Mouse (Mus musculus) testis, adult 2 months (tissue): ENCODE data around the gene Wfdc15a. TPM values are rescaled to one million over a fixed set of nuclear protein-coding genes. Genes with fewer than 3 reads are reported as not detected.

Experiments used
- H3K27ac ChIP-seq: fragments of 200-500 bp; 2 replicates; pipeline ENCODE4 v1.5.1; 2012; ENCODE audit warnings: low read depth, low read length; ENCODE audit not compliant: control insufficient read depth, insufficient read depth
- H3K27me3 ChIP-seq: fragments of 200-500 bp; 2 replicates; pipeline ENCODE4 v1.6.1; 2012; ENCODE audit warnings: mild to moderate bottlenecking, low read length, moderate library complexity; ENCODE audit not compliant: control insufficient read depth, insufficient read depth
- H3K36me3 ChIP-seq: fragments of 200-500 bp; 2 replicates; pipeline ENCODE4 v1.6.1; 2012; ENCODE audit warnings: mild to moderate bottlenecking, low read length; ENCODE audit not compliant: control insufficient read depth, insufficient read depth
- H3K4me1 ChIP-seq: fragments of 200-500 bp; 2 replicates; pipeline ENCODE4 v1.6.1; 2012; ENCODE audit warnings: low read length; ENCODE audit not compliant: control insufficient read depth, insufficient read depth
- H3K4me3 ChIP-seq: fragments of 200-500 bp; 2 replicates; pipeline ENCODE4 v1.5.1; 2012; ENCODE audit warnings: low read depth, mild to moderate bottlenecking, low read length, moderate library complexity, mixed read lengths; ENCODE audit not compliant: control insufficient read depth
- CTCF ChIP-seq: fragments of 200-500 bp; IDR thresholded peaks from 2 replicates; pipeline ENCODE4 v1.5.1; 2012; ENCODE audit warnings: low read depth, mild to moderate bottlenecking, inconsistent platforms, low read length, moderate library complexity; ENCODE audit not compliant: control insufficient read depth, insufficient read depth, insufficient replicate concordance
- POLR2A ChIP-seq: fragments of 200-500 bp; IDR thresholded peaks from 2 replicates; pipeline ENCODE4 v1.6.1; 2012; ENCODE audit warnings: low read depth, mild to moderate bottlenecking, inconsistent platforms, low read length, moderate library complexity; ENCODE audit not compliant: control insufficient read depth
- polyA plus RNA-seq: library from polyadenylated mRNA; depleted of rRNA; stranded (reverse); fragments of >200 nt; gene quantifications from 2 replicates; pipeline ENCODE4 v1.2.3, GENCODE M21; 2012; rRNA removed

Gene Wfdc15a
- polyA plus RNA-seq, 1 experiment = 325 TPM

DNA sequence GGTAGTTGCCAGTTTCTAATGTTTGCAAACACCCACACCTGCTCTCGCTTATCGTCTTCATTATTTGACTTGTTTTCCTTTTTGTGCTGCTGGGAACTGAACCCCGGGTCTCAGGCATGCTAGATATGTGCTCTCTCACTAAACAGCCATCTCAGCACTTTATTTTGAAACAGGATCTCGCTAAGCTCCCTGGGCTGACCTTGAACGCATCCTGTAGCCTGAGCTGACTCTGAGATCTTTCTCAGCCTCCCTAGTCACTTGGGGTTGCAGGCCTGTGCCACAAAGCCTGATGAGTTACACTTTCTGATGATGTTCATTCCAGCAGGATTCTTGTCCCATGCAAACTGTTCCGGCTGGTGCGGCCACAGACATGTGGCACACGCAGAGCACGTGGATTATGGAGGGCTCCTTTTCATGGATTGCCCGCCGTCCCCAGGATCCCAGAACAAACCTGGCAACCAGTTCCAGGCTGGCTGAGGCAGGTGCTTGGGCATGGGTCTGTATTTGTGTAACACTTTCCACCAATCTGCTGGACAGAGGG is 38.3 kb downstream of the Wfdc15a start:
- TF ChIP-seq POLR2A (no peak), CTCF (no peak)
- no peak overlapping the region for H3K4me3 ChIP-seq
- H3K27ac ChIP-seq = no peak overlapping the region
- H3K36me3 ChIP-seq = no peaks in the 10 kb centered on the region
- H3K4me1 ChIP-seq = no peaks in the 10 kb centered on the region
- no peaks in the 10 kb centered on the region for H3K27me3 ChIP-seq

DNA sequence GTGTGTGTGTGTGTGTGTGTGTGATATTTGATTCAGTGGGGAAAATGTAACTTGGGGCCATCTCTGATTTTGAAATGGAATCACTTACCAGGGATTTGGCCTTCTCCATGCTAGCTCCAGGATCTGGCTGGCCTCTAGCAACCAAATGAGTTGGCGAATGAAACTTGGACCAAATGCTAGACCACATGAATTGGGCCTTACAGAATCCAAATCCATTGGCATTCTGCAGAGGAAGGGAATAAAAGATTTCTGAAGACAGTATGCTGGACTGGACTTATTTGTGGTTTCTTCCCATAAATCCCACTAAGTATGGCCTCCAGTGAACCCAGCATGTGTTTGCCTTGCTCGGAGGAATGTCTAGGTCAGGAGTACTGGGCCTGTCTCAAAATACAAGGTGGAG is 41.1 kb downstream of the Wfdc15a start:
- no peaks in the 10 kb centered on the region for H3K27me3 ChIP-seq
- no peak overlapping the region for H3K4me3 ChIP-seq
- H3K4me1 ChIP-seq = no peaks in the 10 kb centered on the region
- H3K36me3 ChIP-seq = no peaks in the 10 kb centered on the region
- no peak overlapping the region for H3K27ac ChIP-seq
- TF ChIP-seq CTCF (no peak), POLR2A (no peak)

DNA sequence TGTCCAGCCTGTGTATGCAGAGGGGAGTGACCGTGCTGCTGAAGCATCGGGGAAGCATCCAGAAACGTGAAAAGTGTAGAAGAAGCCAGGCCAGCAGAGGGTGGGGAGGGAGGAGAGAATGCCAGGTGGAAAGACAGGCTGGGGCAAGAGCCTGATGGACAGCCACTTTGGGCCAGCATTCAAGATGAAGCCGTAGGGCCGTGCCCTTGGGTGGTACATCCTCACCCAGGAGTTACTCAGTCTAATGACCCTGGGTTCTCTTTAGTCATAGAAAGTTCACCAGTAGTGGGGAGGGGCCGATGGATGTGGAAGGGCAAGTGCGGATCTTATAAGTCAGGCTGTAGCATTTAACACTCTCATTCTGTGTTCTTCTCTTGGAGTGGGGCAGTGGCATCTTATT is 43.8 kb downstream of the Wfdc15a start:
- Histone ChIP-seq H3K36me3 (peaks cover 2% of the 10 kb centered on the region), H3K27ac (no peak overlapping the region), H3K27me3 (no peaks in the 10 kb centered on the region), H3K4me3 (no peak overlapping the region), H3K4me1 (no peaks in the 10 kb centered on the region)
- TF ChIP-seq CTCF (no peak), POLR2A (no peak)

DNA sequence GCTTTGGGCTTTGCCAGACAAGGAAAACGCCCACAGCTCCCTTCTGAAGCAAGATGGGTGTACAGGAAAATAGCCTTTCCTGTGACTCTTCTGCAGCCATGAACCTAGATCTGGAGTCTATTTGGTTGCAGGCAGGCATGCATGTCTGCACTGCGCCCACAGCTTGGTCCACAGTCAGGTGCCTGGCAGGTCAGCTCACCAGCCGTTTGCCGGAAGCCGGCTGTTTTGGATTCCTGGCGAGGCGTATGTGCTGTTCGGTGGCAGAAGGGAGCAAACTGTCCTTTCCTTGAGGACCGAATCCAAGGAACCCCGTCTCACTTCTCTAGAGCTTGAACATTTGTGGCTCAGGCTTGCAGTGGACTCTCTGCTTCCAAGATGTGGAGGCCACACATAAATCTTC is 45.9 kb downstream of the Wfdc15a start:
- no peak overlapping the region for H3K4me3 ChIP-seq
- TF ChIP-seq CTCF = no peak
- TF ChIP-seq POLR2A = no peak
- H3K36me3 ChIP-seq = peaks cover 2% of the 10 kb centered on the region
- H3K4me1 ChIP-seq = no peaks in the 10 kb centered on the region
- no peak overlapping the region for H3K27ac ChIP-seq
- H3K27me3 ChIP-seq = no peaks in the 10 kb centered on the region

DNA sequence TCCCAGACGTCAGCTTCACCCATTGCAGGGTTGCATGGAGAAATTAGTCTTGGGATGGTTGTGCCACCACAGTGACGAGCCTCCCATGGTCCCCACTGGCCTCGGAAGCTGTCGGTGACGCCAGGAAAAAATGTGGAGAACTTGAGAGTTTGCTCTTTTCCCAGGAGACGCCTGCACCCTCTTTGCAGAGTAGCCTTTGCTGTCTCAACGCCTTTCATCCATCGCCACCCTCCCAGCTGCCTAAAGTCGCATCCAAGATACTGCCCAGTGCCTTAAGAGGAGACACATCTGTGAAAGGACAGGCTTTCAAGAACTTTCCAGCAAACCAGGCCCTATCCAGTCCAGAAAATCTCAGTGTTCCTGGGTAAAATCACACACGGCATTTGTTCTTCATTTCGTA is 47.6 kb downstream of the Wfdc15a start:
- Histone ChIP-seq H3K27me3 (no peaks in the 10 kb centered on the region), H3K36me3 (peaks cover 2% of the 10 kb centered on the region), H3K4me3 (no peak overlapping the region), H3K27ac (no peak overlapping the region), H3K4me1 (no peaks in the 10 kb centered on the region)
- no peak for TF ChIP-seq CTCF
- no peak for TF ChIP-seq POLR2A

DNA sequence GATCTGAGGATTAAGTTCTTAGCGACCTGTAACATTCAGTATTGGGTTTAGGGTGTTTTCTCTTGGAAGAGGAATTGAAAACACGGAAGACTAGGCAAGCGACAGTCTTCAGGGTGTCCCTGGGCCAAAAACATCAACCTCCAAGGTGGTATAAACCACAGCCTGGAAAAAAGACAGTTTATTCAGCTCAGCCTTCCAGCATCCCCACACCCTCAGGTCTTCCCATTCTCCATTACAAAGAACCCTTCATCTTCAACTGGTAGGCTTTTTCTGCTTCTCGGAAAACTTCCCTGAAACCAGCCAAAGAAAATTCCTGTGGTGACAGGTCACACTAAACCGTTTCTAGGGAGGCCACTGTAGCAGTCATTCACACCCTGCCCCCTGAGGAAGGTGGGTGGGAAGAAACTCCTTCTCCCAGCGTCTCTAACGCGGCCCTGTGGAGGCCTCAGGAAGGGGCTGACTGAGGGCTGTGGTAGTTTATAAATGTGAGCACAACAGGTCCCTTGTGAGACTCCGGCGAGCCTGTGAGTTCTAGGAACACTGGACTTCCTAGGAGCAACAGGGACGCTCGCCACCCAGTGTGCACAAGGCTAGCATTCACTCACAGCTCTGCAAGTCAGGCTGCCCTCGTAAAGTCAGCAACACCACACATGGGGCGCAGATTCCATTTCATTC is 49.7 kb downstream of the Wfdc15a start:
- no peaks in the 10 kb centered on the region for H3K27me3 ChIP-seq
- no peak overlapping the region for H3K4me3 ChIP-seq
- TF ChIP-seq CTCF (no peak), POLR2A (no peak)
- H3K27ac ChIP-seq = no peak overlapping the region
- H3K36me3 ChIP-seq = peaks cover 2% of the 10 kb centered on the region
- H3K4me1 ChIP-seq = no peaks in the 10 kb centered on the region

Other genes starting within 250 kb of the Wfdc15a start
- gene Ywhab, start 205.2 kb downstream of the Wfdc15a start, polyA plus RNA-seq = 14.1 and 15.7 TPM in 2 replicates
- 10.6 and 10.7 TPM in 2 replicates for gene Pabpc1l, start 174.7 kb downstream of the Wfdc15a start, polyA plus RNA-seq
- 14.7 and 14.8 TPM in 2 replicates for gene Stk4, start 129.8 kb downstream of the Wfdc15a start, polyA plus RNA-seq
- 44.1 and 48.8 TPM in 2 replicates for gene Tomm34, start 129.0 kb downstream of the Wfdc15a start, polyA plus RNA-seq
- gene Kcns1, start 29.0 kb downstream of the Wfdc15a start, polyA plus RNA-seq = 0.67 and 1.1 TPM in 2 replicates
- gene Wfdc5, start 17.4 kb downstream of the Wfdc15a start, polyA plus RNA-seq = not detected in 2 replicates
- gene Wfdc12, start 9.5 kb downstream of the Wfdc15a start, polyA plus RNA-seq = 0.15 TPM in 1 of 2 replicates, not detected in the other
- gene Wfdc15b, start 21.5 kb upstream of the Wfdc15a start, polyA plus RNA-seq = 119 TPM in 1 of 2 replicates, not detected in the other
- not detected in 2 replicates for gene Svs2, start 38.3 kb upstream of the Wfdc15a start, polyA plus RNA-seq
- 0.23 TPM in 1 of 2 replicates, not detected in the other for gene Svs3b, start 56.5 kb upstream of the Wfdc15a start, polyA plus RNA-seq
- gene Svs4, start 78.3 kb upstream of the Wfdc15a start, polyA plus RNA-seq = 0.16 and 0.42 TPM in 2 replicates
- not detected in 2 replicates for gene Svs3a, start 89.1 kb upstream of the Wfdc15a start, polyA plus RNA-seq
- gene Svs6, start 116.6 kb upstream of the Wfdc15a start, polyA plus RNA-seq = not detected in 2 replicates
- gene Svs5, start 132.6 kb upstream of the Wfdc15a start, polyA plus RNA-seq = 3.4 and 4.2 TPM in 2 replicates
- gene Slpi, start 189.0 kb upstream of the Wfdc15a start, polyA plus RNA-seq = 2.2 and 2.8 TPM in 2 replicates
- 0.04 and 0.05 TPM in 2 replicates for gene Rbpjl, start 203.0 kb upstream of the Wfdc15a start, polyA plus RNA-seq
- gene Matn4, start 205.0 kb upstream of the Wfdc15a start, polyA plus RNA-seq = 0.19 and 0.26 TPM in 2 replicates
- gene Sdc4, start 243.8 kb upstream of the Wfdc15a start, polyA plus RNA-seq = 12.2 and 16.6 TPM in 2 replicates